Mouse (Mus musculus): Measurements from ENCODE around the gene Pxk.
"Not testable (repeated sequence)": the region's sequence is repeated elsewhere in the genome, so short reads cannot be mapped to it uniquely, and the experiment has no call there.

Pxk gene

GRCm38 (mm10) chr14:8094931-8095561 lies 3.0 kb upstream of the Pxk start:
- in situ Hi-C loops (cut with MboI; ENCODE audit: low pct_unique_long_range_greater_than_20kb in 1 of 2, low sequenced_read_pairs in 2 of 2, unreplicated experiment in 1 of 2), result loop anchor here in 1 of 2 experiments (5.0 to 25.0 kb wide), 3 partner anchors 62 to 242 kb away; partner anchors contain the start of gene Kctd6

GRCm38 (mm10) chr14:8095562-8095950 lies 2.5 kb upstream of the Pxk start:
- in situ Hi-C loops (cut with MboI; ENCODE audit: low pct_unique_long_range_greater_than_20kb in 1 of 2, low sequenced_read_pairs in 2 of 2, unreplicated experiment in 1 of 2), result loop anchor here in 1 of 2 experiments (10.0 to 25.0 kb wide), 2 partner anchors 119 to 242 kb away; partner anchors contain the start of gene Kctd6

- in situ Hi-C loops (cut with MboI; ENCODE audit: low pct_unique_long_range_greater_than_20kb in 1 of 2, low sequenced_read_pairs in 2 of 2, unreplicated experiment in 1 of 2), result loop anchor here in 1 of 2 experiments (10.0 to 25.0 kb wide), 2 partner anchors 116 to 239 kb away; partner anchors contain the start of gene Kctd6
Measured at GRCm38 (mm10) chr14:8098687-8098995, 630 bp downstream of the Pxk start.

- in situ Hi-C loops (cut with MboI; ENCODE audit: low pct_unique_long_range_greater_than_20kb in 1 of 2, low sequenced_read_pairs in 2 of 2, unreplicated experiment in 1 of 2), result loop anchor here in 1 of 2 experiments (10.0 to 25.0 kb wide), 2 partner anchors 115 to 238 kb away; partner anchors contain the start of gene Kctd6
Measured at GRCm38 (mm10) chr14:8099561-8100021, 1.6 kb downstream of the Pxk start.

GRCm38 (mm10) chr14:8101886-8102285 lies 3.9 kb downstream of the Pxk start:
- in situ Hi-C loops (cut with MboI; ENCODE audit: low pct_unique_long_range_greater_than_20kb in 1 of 2, low sequenced_read_pairs in 2 of 2, unreplicated experiment in 1 of 2), result no loop called here

- in situ Hi-C loops (cut with MboI; ENCODE audit: low pct_unique_long_range_greater_than_20kb in 1 of 2, low sequenced_read_pairs in 2 of 2, unreplicated experiment in 1 of 2), result no loop called here
Measured at GRCm38 (mm10) chr14:8102676-8103075, 4.7 kb downstream of the Pxk start.

GRCm38 (mm10) chr14:8108047-8108446 lies 10.0 kb downstream of the Pxk start:
- in situ Hi-C loops (cut with MboI; ENCODE audit: low pct_unique_long_range_greater_than_20kb in 1 of 2, low sequenced_read_pairs in 2 of 2, unreplicated experiment in 1 of 2), result no loop called here

GRCm38 (mm10) chr14:8108976-8109375 lies 11.0 kb downstream of the Pxk start:
- in situ Hi-C loops (cut with MboI; ENCODE audit: low pct_unique_long_range_greater_than_20kb in 1 of 2, low sequenced_read_pairs in 2 of 2, unreplicated experiment in 1 of 2), result no loop called here

GRCm38 (mm10) chr14:8111545-8111944 lies 13.5 kb downstream of the Pxk start:
- in situ Hi-C loops (cut with MboI; ENCODE audit: low pct_unique_long_range_greater_than_20kb in 1 of 2, low sequenced_read_pairs in 2 of 2, unreplicated experiment in 1 of 2), result loop anchor here in 1 of 2 experiments (5.0 kb wide), 2 partner anchors 41 to 49 kb away; no protein-coding TSS in a partner anchor

- in situ Hi-C loops (cut with MboI; ENCODE audit: low pct_unique_long_range_greater_than_20kb in 1 of 2, low sequenced_read_pairs in 2 of 2, unreplicated experiment in 1 of 2), result loop anchor here in 1 of 2 experiments (5.0 kb wide), 2 partner anchors 40 to 50 kb away; no protein-coding TSS in a partner anchor
Measured at GRCm38 (mm10) chr14:8112036-8112435, 14.0 kb downstream of the Pxk start.

- in situ Hi-C loops (cut with MboI; ENCODE audit: low pct_unique_long_range_greater_than_20kb in 1 of 2, low sequenced_read_pairs in 2 of 2, unreplicated experiment in 1 of 2), result loop anchor here in 1 of 2 experiments (5.0 kb wide), 2 partner anchors 39 to 51 kb away; no protein-coding TSS in a partner anchor
Measured at GRCm38 (mm10) chr14:8113616-8114015, 15.6 kb downstream of the Pxk start.

GRCm38 (mm10) chr14:8114306-8114705 lies 16.3 kb downstream of the Pxk start:
- in situ Hi-C loops (cut with MboI; ENCODE audit: low pct_unique_long_range_greater_than_20kb in 1 of 2, low sequenced_read_pairs in 2 of 2, unreplicated experiment in 1 of 2), result loop anchor here in 1 of 2 experiments (5.0 kb wide), 2 partner anchors 38 to 52 kb away; no protein-coding TSS in a partner anchor

- in situ Hi-C loops (cut with MboI; ENCODE audit: low pct_unique_long_range_greater_than_20kb in 1 of 2, low sequenced_read_pairs in 2 of 2, unreplicated experiment in 1 of 2), result loop anchor here in 1 of 2 experiments (5.0 kb wide), 2 partner anchors 38 to 52 kb away; no protein-coding TSS in a partner anchor
Measured at GRCm38 (mm10) chr14:8114756-8115155, 16.7 kb downstream of the Pxk start.

- in situ Hi-C loops (cut with MboI; ENCODE audit: low pct_unique_long_range_greater_than_20kb in 1 of 2, low sequenced_read_pairs in 2 of 2, unreplicated experiment in 1 of 2), result no loop called here
Measured at GRCm38 (mm10) chr14:8115772-8116171, 17.8 kb downstream of the Pxk start.

- in situ Hi-C loops (cut with MboI; ENCODE audit: low pct_unique_long_range_greater_than_20kb in 1 of 2, low sequenced_read_pairs in 2 of 2, unreplicated experiment in 1 of 2), result no loop called here
Measured at GRCm38 (mm10) chr14:8117371-8117770, 19.4 kb downstream of the Pxk start.

GRCm38 (mm10) chr14:8119454-8119853 lies 21.4 kb downstream of the Pxk start:
- in situ Hi-C loops (cut with MboI; ENCODE audit: low pct_unique_long_range_greater_than_20kb in 1 of 2, low sequenced_read_pairs in 2 of 2, unreplicated experiment in 1 of 2), result no loop called here

GRCm38 (mm10) chr14:8119904-8120303 lies 21.9 kb downstream of the Pxk start:
- in situ Hi-C loops (cut with MboI; ENCODE audit: low pct_unique_long_range_greater_than_20kb in 1 of 2, low sequenced_read_pairs in 2 of 2, unreplicated experiment in 1 of 2), result no loop called here

- in situ Hi-C loops (cut with MboI; ENCODE audit: low pct_unique_long_range_greater_than_20kb in 1 of 2, low sequenced_read_pairs in 2 of 2, unreplicated experiment in 1 of 2), result no loop called here
Measured at GRCm38 (mm10) chr14:8123141-8123540, 25.1 kb downstream of the Pxk start.

- in situ Hi-C loops (cut with MboI; ENCODE audit: low pct_unique_long_range_greater_than_20kb in 1 of 2, low sequenced_read_pairs in 2 of 2, unreplicated experiment in 1 of 2), result not testable (repeated sequence)
Measured at GRCm38 (mm10) chr14:8123611-8124010, 25.6 kb downstream of the Pxk start.

All from mouse embryonic stem cell (cell line).